Mouse (Mus musculus) stomach, postnatal 0 days (tissue): ENCODE measurements around the gene Serp2.

Experiments used
- CTCF ChIP-seq: IDR thresholded peaks from 2 replicates; pipeline ENCODE4 v1.5.1; 2016; ENCODE audit warnings: antibody characterized with exemption, low read depth, mild to moderate bottlenecking, moderate library complexity
- EP300 ChIP-seq: optimal IDR thresholded peaks from 2 replicates; pipeline ENCODE3; 2016; ENCODE audit warnings: antibody characterized with exemption

DNA sequence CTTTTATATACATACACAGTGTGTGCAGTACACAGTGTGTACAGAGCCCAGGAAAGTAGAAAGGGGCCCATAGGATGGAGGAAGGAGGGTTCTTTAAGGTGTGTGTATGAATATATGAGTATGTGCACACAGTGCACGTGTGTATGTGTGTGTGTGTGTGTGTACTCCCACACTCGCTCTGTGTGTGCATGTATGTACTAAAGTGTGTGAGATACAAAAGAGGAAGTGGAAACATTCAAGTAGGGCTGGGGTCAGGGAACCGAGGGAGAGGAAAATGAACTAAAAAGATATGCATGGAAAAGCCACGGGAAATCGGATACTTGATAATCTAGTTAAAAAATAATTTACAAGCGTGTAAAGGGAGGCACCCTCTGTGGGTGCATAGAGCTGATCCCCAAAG lies 47.3 kb upstream of the Serp2 start:
- TF ChIP-seq CTCF: no peak
- no peak for TF ChIP-seq EP300
